Mouse (Mus musculus): Measurements from ENCODE around the gene Gm2974. TPM values are rescaled to one million over a fixed set of nuclear protein-coding genes. Genes with fewer than 3 reads are reported as not detected.

The Gm2974 gene
- total RNA-seq (2023), result not detected

DNA sequence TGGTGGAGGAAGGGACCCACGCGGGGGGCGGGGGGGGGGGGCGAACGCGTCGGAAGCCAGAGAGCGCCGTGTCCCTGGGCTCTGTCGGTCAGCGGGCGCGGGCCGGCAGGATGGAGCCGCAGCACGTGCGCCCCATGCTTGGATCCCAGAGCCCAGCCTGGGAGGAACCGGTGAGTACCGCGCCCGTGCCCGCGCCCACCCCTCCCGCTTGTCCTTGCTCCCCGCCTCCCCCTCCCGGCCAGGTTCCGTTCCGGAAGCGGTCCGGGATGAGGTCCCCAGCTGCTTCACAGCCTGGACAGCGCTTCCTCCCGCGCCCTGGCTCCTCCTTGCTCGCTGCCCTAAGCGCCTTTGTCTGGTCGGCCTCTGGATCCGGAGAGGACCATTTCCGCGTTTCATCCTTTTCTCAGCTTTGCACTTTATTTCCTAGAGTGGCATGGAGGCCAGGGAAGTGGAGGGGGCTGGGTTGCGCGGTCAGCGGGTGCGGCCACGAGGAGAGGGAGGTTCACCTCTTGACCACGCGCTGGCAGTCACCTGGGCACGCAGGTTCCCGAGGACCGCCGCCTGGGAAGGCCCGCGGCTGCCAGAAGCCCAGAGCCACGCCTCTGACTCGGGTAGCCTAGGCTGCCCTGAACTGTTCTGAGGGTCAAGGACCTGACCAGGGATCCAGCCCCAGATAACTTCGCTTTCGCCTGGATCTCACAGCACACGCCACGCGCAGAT lies at the start of gene Gm2974:
Gene Gm2974, plus strand, starts transcription at position 86 of the 720 bp plus-strand sequence.

GRCm38 (mm10) chr14:4164730-4165129 lies 17.6 kb upstream of the Gm2974 start, which contains the start of gene Gm3127:
Gene Gm3127, plus strand, starts transcription at chr14:4165030.

DNA sequence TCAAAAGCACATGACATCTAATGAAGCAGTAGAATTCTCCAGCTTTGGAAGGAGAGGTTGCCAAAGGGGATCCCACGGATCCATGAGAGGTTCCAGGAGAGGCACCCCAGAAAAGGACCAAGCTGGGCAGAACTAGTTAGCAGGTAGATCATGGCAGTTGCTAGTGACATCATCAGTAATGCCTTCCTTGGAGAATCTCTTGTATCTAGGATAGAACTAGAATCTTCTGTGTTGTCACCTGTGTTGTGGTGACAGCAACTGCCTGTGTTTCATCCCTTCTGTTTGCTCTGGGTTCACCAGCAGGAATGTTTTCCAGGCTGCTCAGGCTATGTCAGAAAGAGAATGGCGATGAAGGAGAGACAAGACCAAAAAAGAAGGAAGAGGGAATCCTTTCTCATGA lies 67.0 kb downstream of the Gm2974 start, which contains the start of gene Gm3138:
Gene Gm3138, plus strand, starts transcription at position 301 of the 400 bp plus-strand sequence.

Other genes with a start within 250 kb of the Gm2974 start
- gene Gm3095, start 219.0 kb upstream of the Gm2974 start, total RNA-seq (2023), result not detected
- not detected for gene Gm3099, start 184.2 kb upstream of the Gm2974 start, total RNA-seq (2023)
- not detected for gene Gm5796, start 158.6 kb upstream of the Gm2974 start, total RNA-seq (2023)
- gene Gm3115, start 98.5 kb upstream of the Gm2974 start, total RNA-seq (2023), result not detected
- gene Gm8108, start 72.0 kb upstream of the Gm2974 start, total RNA-seq (2023), result not detected
- not detected for gene Gm3127, start 17.5 kb upstream of the Gm2974 start, total RNA-seq (2023)
- not detected for gene Gm3138, start 67.1 kb downstream of the Gm2974 start, total RNA-seq (2023)
- not detected for gene Gm3149, start 134.7 kb downstream of the Gm2974 start, total RNA-seq (2023)
- gene 2610042L04Rik, start 152.2 kb downstream of the Gm2974 start, total RNA-seq (2023), result not detected
- not detected for gene Gm3159, start 214.9 kb downstream of the Gm2974 start, total RNA-seq (2023)
- gene Gm3164, start 232.9 kb downstream of the Gm2974 start, total RNA-seq (2023), result not detected
- 1.8 TPM for gene Gm3173, start 248.4 kb downstream of the Gm2974 start, total RNA-seq (2023)

Data from CD4-positive naive resting alpha-beta T cell, adult 57 days (primary cell).